Mouse (Mus musculus) heart, postnatal 4 days (tissue): ENCODE measurements around the gene Procr. TPM values are rescaled to one million over a fixed set of nuclear protein-coding genes. Genes with fewer than 3 reads are reported as not detected.

ENCODE experiments used
- total RNA-seq, 2 experiments: library from RNA; stranded (reverse); gene quantifications; 2 replicates each; pipeline ENCODE4 v1.2.3; 2021

The Procr gene
- total RNA-seq, 2 experiments from 2014 or later = 5.6 to 8.0 TPM

Other genes with a start within 250 kb of the Procr start
- gene Acss2, start 233.2 kb upstream of the Procr start, total RNA-seq = 10 to 100 TPM; 27.4 TPM
- gene Ggt7, start 232.9 kb upstream of the Procr start, total RNA-seq = 1 to 10 TPM in 1 of 2 experiments, under 1 TPM in 1; 0.62 to 1.3 TPM
- gene Gss, start 158.3 kb upstream of the Procr start, total RNA-seq = 10 to 100 TPM; 17.3 to 18.2 TPM
- gene Myh7b, start 139.9 kb upstream of the Procr start, total RNA-seq = 10 to 100 TPM; 60.5 to 63.8 TPM
- gene Trpc4ap, start 58.7 kb upstream of the Procr start, total RNA-seq = 10 to 100 TPM; 81.3 to 82.1 TPM
- gene Edem2, start 21.6 kb upstream of the Procr start, total RNA-seq = 1 to 10 TPM; 9.3 to 9.7 TPM
- gene Gm17581, start 15.3 kb upstream of the Procr start, total RNA-seq = not detected
- under 1 TPM; 0.07 TPM for gene Mmp24, start 24.2 kb downstream of the Procr start, total RNA-seq
- gene BC029722, start 68.3 kb downstream of the Procr start, total RNA-seq = 10 to 100 TPM; 11.0 to 11.5 TPM
- gene Eif6, start 75.8 kb downstream of the Procr start, total RNA-seq = 10 to 100 TPM; 86.4 to 95.7 TPM
- not detected for gene Fam83c, start 83.7 kb downstream of the Procr start, total RNA-seq
- gene Uqcc1, start 179.2 kb downstream of the Procr start, total RNA-seq = 100 to 1,000 TPM; 149 to 164 TPM
- gene Gm15557, start 189.6 kb downstream of the Procr start, total RNA-seq = not detected
- under 1 TPM in 1 of 2 experiments, not detected in 1; 0.12 TPM for gene Gdf5, start 194.2 kb downstream of the Procr start, total RNA-seq
- gene Cep250, start 205.3 kb downstream of the Procr start, total RNA-seq = 10 to 100 TPM; 11.9 to 14.4 TPM